Mouse (Mus musculus) CD8-positive naive resting alpha-beta T cell, adult 2 months (primary cell): ENCODE measurements around the gene Trim61.
"Not testable (repeated sequence)": the region's sequence is repeated elsewhere in the genome, so short reads cannot be mapped to it uniquely, and the experiment has no call there.

Experiments used
- DNase-seq, 2 experiments: peaks; one replicate each; pipeline ENCODE4 v3.0.0; 2022; ENCODE audit warnings: low read depth in 2 of 2, low spot score in 2 of 2

The Trim61 gene

DNA sequence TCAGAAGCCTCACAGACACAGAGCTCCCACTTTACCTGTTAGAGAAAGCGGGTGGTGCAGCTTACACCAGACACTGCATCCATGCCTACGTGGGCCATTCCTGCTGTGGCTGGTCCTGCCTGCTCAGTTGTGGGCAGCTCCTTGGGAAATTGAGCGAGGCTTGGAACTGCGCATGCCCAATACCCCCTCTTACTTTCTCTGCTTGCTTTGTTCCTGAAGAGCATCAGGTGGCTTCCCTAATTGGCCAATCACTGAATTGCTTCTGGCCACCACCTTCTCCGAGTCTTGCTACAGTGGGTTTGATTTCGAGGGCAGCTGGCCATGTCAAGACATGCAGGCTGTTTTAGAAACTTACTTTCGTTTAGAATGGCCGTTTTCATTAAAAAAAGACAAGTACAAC is at the start of gene Trim61, which contains the start of gene Trim60:
Gene Trim61, minus strand, starts transcription at position 101 of the 400 bp plus-strand sequence.
Gene Trim60, minus strand, starts transcription at position 162 of the 400 bp plus-strand sequence.
- no peak for DNase-seq

DNA sequence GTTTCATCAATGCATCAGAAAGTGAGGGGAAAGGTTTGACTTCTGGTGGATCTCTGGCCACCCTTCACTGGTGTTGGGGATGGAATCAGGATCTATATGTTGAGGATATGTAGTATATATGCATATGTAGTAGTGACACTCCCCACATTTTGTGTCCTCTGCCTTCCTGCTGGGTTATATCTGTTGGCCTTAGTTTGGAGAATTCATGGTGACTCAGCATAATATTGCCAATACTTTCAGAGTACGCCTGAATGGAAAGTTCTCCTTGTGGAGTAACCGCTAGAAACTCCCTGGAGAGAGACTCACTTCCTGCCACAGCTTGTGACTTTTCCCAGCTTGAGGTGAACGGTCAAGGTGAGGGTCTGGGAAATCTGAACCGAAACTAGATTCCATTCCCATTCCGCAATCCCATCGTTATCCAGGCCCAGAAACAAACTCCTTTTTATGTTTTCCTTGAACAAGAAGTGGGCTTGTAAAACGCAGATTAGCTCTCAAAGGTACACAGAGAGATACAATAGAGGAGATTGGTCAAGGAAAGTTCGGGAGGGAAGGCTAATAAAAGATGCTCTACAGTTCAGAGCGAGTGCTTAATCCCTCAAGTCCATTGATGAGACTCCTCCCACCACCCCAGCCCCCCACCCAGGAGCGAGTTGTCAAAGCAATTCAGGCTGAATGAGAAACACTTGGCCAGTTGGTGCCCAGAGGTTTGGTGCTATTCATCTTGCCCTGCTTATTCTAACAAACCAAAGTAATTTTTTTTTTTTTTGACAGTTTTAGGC is 49.6 kb upstream of the Trim61 start:
- no peak for DNase-seq

- DNase-seq, result no peak
Observed at GRCm38 (mm10) chr8:65067031-65067430, 48.7 kb upstream of the Trim61 start.

GRCm38 (mm10) chr8:65065622-65066021 is 47.3 kb upstream of the Trim61 start:
- no peak for DNase-seq

- no peak for DNase-seq
Observed at GRCm38 (mm10) chr8:65064071-65064470, 45.7 kb upstream of the Trim61 start.

- no peak for DNase-seq
Observed at GRCm38 (mm10) chr8:65062195-65062594, 43.9 kb upstream of the Trim61 start.

- DNase-seq, result no peak
Observed at GRCm38 (mm10) chr8:65056722-65057121, 38.4 kb upstream of the Trim61 start.

- DNase-seq, result no peak
Observed at GRCm38 (mm10) chr8:65053968-65054367, 35.6 kb upstream of the Trim61 start.

GRCm38 (mm10) chr8:65053554-65053953 is 35.2 kb upstream of the Trim61 start:
- no peak for DNase-seq

GRCm38 (mm10) chr8:65047801-65048200 is 29.5 kb upstream of the Trim61 start:
- no peak for DNase-seq

DNA sequence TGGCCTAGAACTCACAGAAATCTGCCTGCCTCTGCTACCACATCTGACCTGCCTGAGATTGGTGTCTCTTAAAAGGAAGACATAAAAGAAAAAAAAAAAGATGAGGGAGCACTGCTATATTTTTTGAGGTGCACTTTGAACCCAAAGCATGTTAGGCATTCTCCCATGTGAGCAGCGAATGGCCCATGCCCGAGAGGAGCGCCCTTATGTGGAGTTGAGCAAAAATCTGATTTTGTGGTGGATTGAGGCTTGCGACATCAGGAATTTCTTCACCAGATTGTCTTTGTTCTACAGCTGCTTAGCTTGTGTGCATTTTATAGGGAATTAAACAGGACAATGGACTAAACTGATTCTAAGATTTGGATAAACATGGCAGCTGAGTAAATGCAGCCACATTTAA is 28.9 kb upstream of the Trim61 start:
- DNase-seq, result no peak

DNA sequence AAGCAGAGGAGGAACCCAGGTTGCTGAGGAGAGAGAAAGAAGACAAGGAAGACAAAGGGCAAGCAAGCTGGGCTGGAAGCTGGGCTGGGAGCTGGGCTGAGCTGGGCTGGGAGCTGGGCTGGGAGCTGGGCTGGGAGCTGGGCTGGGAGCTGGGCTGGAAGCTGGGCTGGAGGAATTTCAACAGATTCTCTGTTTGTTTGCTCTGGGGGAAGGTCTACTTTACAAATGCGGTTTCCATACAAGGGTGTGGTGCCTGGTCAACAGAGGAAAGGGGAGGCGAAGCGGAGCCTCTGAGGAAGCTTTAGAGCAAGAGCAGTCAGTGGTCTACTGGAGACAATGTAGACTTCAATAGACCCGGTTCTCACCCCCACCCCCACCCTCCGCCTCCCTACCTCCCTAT is 28.2 kb upstream of the Trim61 start:
- DNase-seq, result no peak

DNA sequence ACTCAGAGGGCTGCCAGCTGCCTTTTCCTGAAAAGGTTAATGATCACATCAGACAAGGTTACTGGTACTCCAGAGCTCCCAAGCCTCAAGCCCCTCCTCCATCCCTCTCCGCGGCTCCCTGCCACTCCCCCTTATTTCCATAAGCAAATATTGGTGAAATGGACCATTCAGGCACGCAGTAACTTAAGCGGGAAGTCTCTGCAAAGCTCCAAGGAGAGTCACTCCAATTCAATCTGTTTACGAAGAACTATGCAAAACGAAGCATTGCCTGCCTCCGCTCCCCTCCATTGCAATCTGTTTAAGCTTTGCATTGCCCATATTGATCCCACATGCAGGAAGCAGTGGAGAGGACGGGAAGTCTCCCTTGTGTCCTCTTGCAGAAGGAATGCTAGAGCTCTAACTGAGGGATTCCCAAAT is 18.8 kb upstream of the Trim61 start, which contains the start of gene Apela:
Gene Apela, minus strand, starts transcription at position 220 of the 417 bp plus-strand sequence.
- DNase-seq, result no peak

- no peak for DNase-seq
Observed at GRCm38 (mm10) chr8:65034136-65034535, 15.8 kb upstream of the Trim61 start.

DNA sequence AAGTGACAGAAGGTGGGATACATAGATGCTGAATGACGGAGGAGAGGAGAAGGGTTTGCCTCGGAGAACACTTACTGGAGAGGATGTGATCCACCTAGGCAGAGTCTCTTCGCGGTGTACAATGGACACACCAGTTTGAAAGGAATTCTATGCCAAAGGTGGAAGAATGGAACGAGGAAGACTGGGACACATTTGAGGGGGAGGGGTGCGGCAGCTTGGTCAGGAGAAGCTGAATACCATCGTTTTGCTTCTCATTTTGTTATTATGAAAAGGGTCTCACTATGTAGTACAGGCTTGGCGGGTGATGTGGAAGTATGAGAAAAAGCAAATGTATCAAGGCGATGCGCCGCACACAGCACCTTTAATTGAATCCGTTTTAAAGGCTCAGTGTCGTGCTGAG is 14.7 kb upstream of the Trim61 start:
- DNase-seq, result no peak

DNA sequence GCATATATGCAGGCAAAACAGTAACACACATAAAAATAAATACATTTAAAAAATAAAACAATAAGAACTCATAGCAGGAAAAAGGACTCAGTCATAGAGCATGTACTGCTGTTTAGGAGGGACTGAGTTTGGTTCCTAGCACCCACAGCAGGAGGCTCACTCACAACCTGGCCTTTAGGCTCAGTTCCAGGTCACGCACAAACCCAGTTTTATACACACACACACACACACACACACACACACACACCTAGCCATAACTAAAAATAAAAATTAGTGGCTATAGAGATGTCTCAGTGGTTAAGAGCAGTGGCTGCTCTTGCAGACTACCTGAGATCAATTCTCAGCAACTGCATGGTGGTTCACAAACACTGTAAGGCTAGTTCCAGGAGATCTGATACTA is 13.8 kb upstream of the Trim61 start:
- no peak for DNase-seq

DNA sequence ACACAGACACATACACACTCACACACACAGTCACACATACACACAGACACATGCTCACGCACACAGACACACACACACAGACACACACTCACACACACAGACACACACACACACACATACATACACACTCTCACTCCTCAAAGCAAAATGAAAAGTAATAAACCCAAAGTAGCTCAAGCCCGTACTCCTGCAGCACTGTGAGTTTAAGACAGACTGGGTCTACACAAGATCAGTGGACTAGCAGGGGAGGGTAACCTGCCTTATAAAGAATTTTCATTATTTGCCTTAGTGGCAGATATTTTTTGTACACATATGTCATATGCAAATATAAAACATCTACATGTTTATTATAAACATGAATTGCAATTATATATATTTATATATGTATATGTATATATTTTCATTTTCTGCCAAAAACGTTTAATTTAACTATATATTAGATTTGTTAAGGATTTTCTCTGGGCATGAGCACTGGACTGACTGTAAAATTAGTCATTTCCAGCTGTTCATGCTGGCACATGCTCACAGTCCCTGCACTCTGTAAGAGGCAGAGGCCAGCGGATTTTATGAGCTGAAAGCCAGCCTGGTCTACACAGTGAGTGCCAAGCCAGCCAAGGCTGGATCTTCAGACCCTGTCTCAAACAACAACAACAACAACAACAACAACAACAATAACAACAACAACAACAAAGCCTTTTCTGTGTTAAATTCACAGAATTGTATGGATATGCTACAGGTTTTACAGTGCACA is 12.6 kb upstream of the Trim61 start:
- DNase-seq, result no peak

- no peak for DNase-seq
Observed at GRCm38 (mm10) chr8:65029776-65030175, 11.5 kb upstream of the Trim61 start.

DNA sequence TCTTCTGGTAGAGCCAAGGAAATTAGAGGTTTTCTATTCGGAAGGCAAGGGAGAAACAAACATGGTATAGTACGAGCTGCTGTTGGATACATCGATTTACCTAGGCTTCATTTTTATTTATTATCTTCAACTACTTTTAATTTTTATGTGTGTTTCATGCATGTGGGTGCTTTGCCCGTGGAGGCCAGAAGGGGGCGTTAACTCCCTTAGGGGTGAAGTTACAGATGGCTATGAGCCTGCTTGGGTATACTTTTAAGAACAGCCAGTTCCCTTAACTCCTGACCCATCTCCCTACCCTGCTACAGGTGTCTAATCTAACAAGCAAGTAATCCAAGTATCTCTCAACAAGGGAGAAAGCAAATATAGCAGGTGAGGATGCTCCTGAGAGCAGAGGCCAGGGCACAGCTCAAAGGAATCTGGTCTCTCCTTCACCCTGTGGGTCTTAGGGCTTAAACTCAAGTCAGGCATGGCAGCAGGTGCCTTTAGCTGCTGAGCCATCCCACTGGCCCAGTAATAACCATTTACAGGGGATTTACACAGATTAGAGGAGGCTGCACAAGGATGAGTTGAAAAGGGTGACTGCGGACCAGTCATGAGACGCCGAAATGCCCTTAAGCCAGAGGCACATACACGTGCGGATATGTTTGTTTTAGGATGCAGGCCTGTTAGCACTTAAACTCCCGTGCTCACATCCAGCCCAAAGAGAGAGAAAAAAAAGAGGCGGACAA is 10.8 kb upstream of the Trim61 start:
- DNase-seq, result no peak

GRCm38 (mm10) chr8:65022485-65022884 is 4.2 kb upstream of the Trim61 start:
- DNase-seq, result peak in 1 of 2 experiments; percentile 2

GRCm38 (mm10) chr8:65007616-65008015 is 10.7 kb downstream of the Trim61 start:
- DNase-seq, result not testable (repeated sequence)
